Mouse (Mus musculus): ENCODE measurements at regions not wholly inside any gene's neighbourhood (a gene's known extent, or its start where the extent isn't known, plus 50 kb on each side); places are given as distances from the start of the nearest gene placed in this dataset.
"Not testable (repeated sequence)": the region's sequence is repeated elsewhere in the genome, so short reads cannot be mapped to it uniquely, and the experiment has no call there.

- Histone ChIP-seq H3K4me1 (ENCODE audit: control insufficient read depth, insufficient read depth, low read length) (no peaks in the 10 kb centered on the region), H3K9ac (ENCODE audit: low read length) (no peak overlapping the region), H3K4me3 (ENCODE audit: low read depth, low read length) (no peak overlapping the region), H3K4me2 (no peak overlapping the region), H3K27me3 (ENCODE audit: control insufficient read depth, insufficient read depth, low read length) (no peaks in the 10 kb centered on the region), H3K36me3 (ENCODE audit: control insufficient read depth, insufficient read depth, low read length) (no peaks in the 10 kb centered on the region), H3K9me3 (ENCODE audit: control insufficient read depth, low read length) (no peaks in the 10 kb centered on the region), H3K27ac (ENCODE audit: low read depth, low read length) (no peak overlapping the region)
- ATAC-seq (ENCODE audit: low FRiP score) = no peak
- no peak for DNase-seq (ENCODE audit: low spot score, missing footprints)
- 86% methylated on average over 2 of the region's 2 CpGs for WGBS
Measured at GRCm38 (mm10) chrX:17724398-17724797, 152.3 kb upstream of the Fundc1 start.

- not testable (repeated sequence) for H3K27ac ChIP-seq (ENCODE audit: low read depth, low read length); DNase-seq (ENCODE audit: low spot score, missing footprints); ATAC-seq (ENCODE audit: low FRiP score); H3K27me3 ChIP-seq (ENCODE audit: control insufficient read depth, insufficient read depth, low read length); H3K4me3 ChIP-seq (ENCODE audit: low read depth, low read length); H3K9me3 ChIP-seq (ENCODE audit: control insufficient read depth, low read length); H3K4me1 ChIP-seq (ENCODE audit: control insufficient read depth, insufficient read depth, low read length); H3K4me2 ChIP-seq; H3K9ac ChIP-seq (ENCODE audit: low read length); H3K36me3 ChIP-seq (ENCODE audit: control insufficient read depth, insufficient read depth, low read length)
- WGBS = 73% methylated on average over 6 of the region's 6 CpGs
Measured at GRCm38 (mm10) chrX:17721866-17722625, 149.9 kb upstream of the Fundc1 start.

GRCm38 (mm10) chrX:17714534-17714933 is 142.4 kb upstream of the Fundc1 start:
- ATAC-seq (ENCODE audit: low FRiP score) (no peak), DNase-seq (ENCODE audit: low spot score, missing footprints) (no peak)
- no peak overlapping the region for H3K9ac ChIP-seq (ENCODE audit: low read length)
- H3K27ac ChIP-seq (ENCODE audit: low read depth, low read length) = no peak overlapping the region
- H3K4me3 ChIP-seq (ENCODE audit: low read depth, low read length) = no peak overlapping the region
- H3K4me2 ChIP-seq = no peak overlapping the region
- 90% methylated on average over 1 of the region's 1 CpGs for WGBS
- no peaks in the 10 kb centered on the region for H3K4me1 ChIP-seq (ENCODE audit: control insufficient read depth, insufficient read depth, low read length)
- H3K36me3 ChIP-seq (ENCODE audit: control insufficient read depth, insufficient read depth, low read length) = no peaks in the 10 kb centered on the region
- H3K27me3 ChIP-seq (ENCODE audit: control insufficient read depth, insufficient read depth, low read length) = no peaks in the 10 kb centered on the region
- H3K9me3 ChIP-seq (ENCODE audit: control insufficient read depth, low read length) = no peaks in the 10 kb centered on the region

- Histone ChIP-seq H3K27ac (ENCODE audit: low read depth, low read length) (no peak overlapping the region), H3K9me3 (ENCODE audit: control insufficient read depth, low read length) (no peaks in the 10 kb centered on the region), H3K4me2 (no peak overlapping the region), H3K36me3 (ENCODE audit: control insufficient read depth, insufficient read depth, low read length) (no peaks in the 10 kb centered on the region), H3K27me3 (ENCODE audit: control insufficient read depth, insufficient read depth, low read length) (no peaks in the 10 kb centered on the region), H3K4me3 (ENCODE audit: low read depth, low read length) (no peak overlapping the region), H3K9ac (ENCODE audit: low read length) (no peak overlapping the region), H3K4me1 (ENCODE audit: control insufficient read depth, insufficient read depth, low read length) (no peaks in the 10 kb centered on the region)
- DNase-seq (ENCODE audit: low spot score, missing footprints) = no peak
- peak; percentile 77 for ATAC-seq (ENCODE audit: low FRiP score)
- WGBS = 67% methylated on average over 2 of the region's 2 CpGs
Measured at GRCm38 (mm10) chrX:17712919-17713318, 140.8 kb upstream of the Fundc1 start.

GRCm38 (mm10) chrX:17712475-17712874 is 140.3 kb upstream of the Fundc1 start:
- H3K27me3 ChIP-seq (ENCODE audit: control insufficient read depth, insufficient read depth, low read length) = no peaks in the 10 kb centered on the region
- H3K4me2 ChIP-seq = no peak overlapping the region
- H3K9ac ChIP-seq (ENCODE audit: low read length) = no peak overlapping the region
- H3K4me1 ChIP-seq (ENCODE audit: control insufficient read depth, insufficient read depth, low read length) = no peaks in the 10 kb centered on the region
- ATAC-seq (ENCODE audit: low FRiP score) (no peak), DNase-seq (ENCODE audit: low spot score, missing footprints) (no peak)
- no peaks in the 10 kb centered on the region for H3K36me3 ChIP-seq (ENCODE audit: control insufficient read depth, insufficient read depth, low read length)
- H3K27ac ChIP-seq (ENCODE audit: low read depth, low read length) = no peak overlapping the region
- H3K9me3 ChIP-seq (ENCODE audit: control insufficient read depth, low read length) = no peaks in the 10 kb centered on the region
- H3K4me3 ChIP-seq (ENCODE audit: low read depth, low read length) = no peak overlapping the region

Measured in midbrain, embryonic 11.5 days (tissue).